Mouse (Mus musculus) erythroid progenitor cell, adult 5-6 weeks (primary cell): ENCODE results near the gene Lsm12. TPM values are rescaled to one million over a fixed set of nuclear protein-coding genes. Genes with fewer than 3 reads are reported as not detected.

Source experiments
- ATAC-seq: replicated peaks from 2 replicates; pipeline ENCODE4 v1.8.0; 2016; ENCODE audit warnings: moderate number of reproducible peaks, mild to moderate bottlenecking, moderate TSS enrichment, inconsistent platforms; ENCODE audit not compliant: poor library complexity, low FRiP score, severe bottlenecking
- total RNA-seq, 2 experiments: library from RNA; stranded (forward) in 1 of 2; stranded (reverse) in 1 of 2; fragments of 150-400 nt in 1 of 2; fragments of 186-747, 209-891 nt in 1 of 2; gene quantifications; 2 replicates each; pipeline versions ENCODE4 v1.2.3 to v1.2.4; 2015 to 2017; ENCODE audit warnings: low replicate concordance in 2 of 2

Lsm12 gene
- total RNA-seq, 2 experiments from 2014 or later = 39.7 to 60.8 TPM

GRCm38 (mm10) chr11:102217876-102218430, 32.9 kb upstream of the Lsm12 start:
- ATAC-seq = no peak

- ATAC-seq = no peak
Observed at GRCm38 (mm10) chr11:102217396-102217795, 32.3 kb upstream of the Lsm12 start.

GRCm38 (mm10) chr11:102216886-102217240, 31.8 kb upstream of the Lsm12 start:
- ATAC-seq = no peak

- no peak for ATAC-seq
Observed at GRCm38 (mm10) chr11:102216056-102216885, 31.2 kb upstream of the Lsm12 start.

- no peak for ATAC-seq
Observed at GRCm38 (mm10) chr11:102215511-102215910, 30.4 kb upstream of the Lsm12 start.

GRCm38 (mm10) chr11:102214430-102215156, 29.5 kb upstream of the Lsm12 start:
- ATAC-seq = no peak

- no peak for ATAC-seq
Observed at GRCm38 (mm10) chr11:102211936-102212341, 26.8 kb upstream of the Lsm12 start.

- no peak for ATAC-seq
Observed at GRCm38 (mm10) chr11:102211011-102211410, 25.9 kb upstream of the Lsm12 start.

GRCm38 (mm10) chr11:102210185-102210584, 25.1 kb upstream of the Lsm12 start:
- no peak for ATAC-seq

- peak; percentile 50; the same call in 1 of the 2 replicates for ATAC-seq
Observed at GRCm38 (mm10) chr11:102209742-102210141, 24.6 kb upstream of the Lsm12 start.

GRCm38 (mm10) chr11:102208846-102209245, 23.8 kb upstream of the Lsm12 start:
- no peak for ATAC-seq

GRCm38 (mm10) chr11:102207825-102208777, 23.0 kb upstream of the Lsm12 start:
- ATAC-seq = no peak

GRCm38 (mm10) chr11:102206481-102206880, 21.4 kb upstream of the Lsm12 start:
- no peak for ATAC-seq

- ATAC-seq = no peak
Observed at GRCm38 (mm10) chr11:102201408-102201821, 16.3 kb upstream of the Lsm12 start.

- ATAC-seq = no peak
Observed at GRCm38 (mm10) chr11:102199856-102200255, 14.8 kb upstream of the Lsm12 start.

GRCm38 (mm10) chr11:102198245-102198644, 13.1 kb upstream of the Lsm12 start:
- no peak for ATAC-seq

GRCm38 (mm10) chr11:102196018-102196797, 11.1 kb upstream of the Lsm12 start:
- ATAC-seq = no peak

- no peak for ATAC-seq
Observed at GRCm38 (mm10) chr11:102193657-102194440, 8.8 kb upstream of the Lsm12 start.
